Mouse (Mus musculus): ENCODE results near the gene Mxi1. TPM values are rescaled to one million over a fixed set of nuclear protein-coding genes. Genes with fewer than 3 reads are reported as not detected.

Mxi1 gene
- polyA plus RNA-seq, 1 experiment from 2014 or later = 59.6 TPM

- Histone ChIP-seq H3K4me2 (replicated peaks; ENCODE audit: low read depth, low read length) (no peak overlapping the region), H3K9me3 (ENCODE audit: control insufficient read depth, low read length) (no peaks in the 10 kb centered on the region), H3K4me3 (ENCODE audit: low read depth, low read length) (no peak overlapping the region), H3K9ac (ENCODE audit: low read depth, low read length) (no peak overlapping the region), H3K4me1 (replicated peaks; ENCODE audit: control insufficient read depth, insufficient read depth, low read length) (peaks cover 5% of the 10 kb centered on the region; the same call in 1 of the 2 replicates), H3K36me3 (ENCODE audit: control insufficient read depth, insufficient read depth, low read length) (no peaks in the 10 kb centered on the region), H3K27ac (ENCODE audit: low read depth, low read length) (peak overlapping the region; percentile 45; the same call in 1 of the 2 replicates), H3K27me3 (ENCODE audit: control insufficient read depth, insufficient read depth, low read length) (no peaks in the 10 kb centered on the region)
- DNase-seq (ENCODE audit: low spot score) (peak; percentile 41), ATAC-seq (ENCODE audit: low FRiP score) (no peak)
- WGBS = 2% methylated on average over 6 of the region's 6 CpGs
Observed at GRCm38 (mm10) chr19:53412149-53412848, 102.0 kb downstream of the Mxi1 start.

GRCm38 (mm10) chr19:53413617-53414380 lies 103.5 kb downstream of the Mxi1 start:
- Histone ChIP-seq H3K9ac (ENCODE audit: low read depth, low read length) (no peak overlapping the region), H3K4me1 (replicated peaks; ENCODE audit: control insufficient read depth, insufficient read depth, low read length) (peaks cover 5% of the 10 kb centered on the region; the same call in 1 of the 2 replicates), H3K36me3 (ENCODE audit: control insufficient read depth, insufficient read depth, low read length) (no peaks in the 10 kb centered on the region), H3K4me3 (ENCODE audit: low read depth, low read length) (no peak overlapping the region), H3K27ac (ENCODE audit: low read depth, low read length) (no peak overlapping the region), H3K27me3 (ENCODE audit: control insufficient read depth, insufficient read depth, low read length) (no peaks in the 10 kb centered on the region), H3K4me2 (replicated peaks; ENCODE audit: low read depth, low read length) (no peak overlapping the region), H3K9me3 (ENCODE audit: control insufficient read depth, low read length) (no peaks in the 10 kb centered on the region)
- ATAC-seq (ENCODE audit: low FRiP score) = no peak
- DNase-seq (ENCODE audit: low spot score) = no peak
- WGBS = 84% methylated on average over 15 of the region's 15 CpGs

- Histone ChIP-seq H3K4me3 (ENCODE audit: low read depth, low read length) (no peak overlapping the region), H3K36me3 (ENCODE audit: control insufficient read depth, insufficient read depth, low read length) (no peaks in the 10 kb centered on the region), H3K27me3 (ENCODE audit: control insufficient read depth, insufficient read depth, low read length) (no peaks in the 10 kb centered on the region), H3K4me1 (replicated peaks; ENCODE audit: control insufficient read depth, insufficient read depth, low read length) (peaks cover 5% of the 10 kb centered on the region; the same call in 1 of the 2 replicates), H3K9ac (ENCODE audit: low read depth, low read length) (no peak overlapping the region), H3K27ac (ENCODE audit: low read depth, low read length) (no peak overlapping the region), H3K9me3 (ENCODE audit: control insufficient read depth, low read length) (no peaks in the 10 kb centered on the region), H3K4me2 (replicated peaks; ENCODE audit: low read depth, low read length) (no peak overlapping the region)
- no peak for ATAC-seq (ENCODE audit: low FRiP score)
- DNase-seq (ENCODE audit: low spot score) = no peak
- WGBS = 90% methylated on average over 11 of the region's 11 CpGs
Observed at GRCm38 (mm10) chr19:53414650-53415049, 104.3 kb downstream of the Mxi1 start.

- ATAC-seq (ENCODE audit: low FRiP score) = no peak
- WGBS = 80% methylated on average over 17 of the region's 17 CpGs
Observed at GRCm38 (mm10) chr19:53415198-53415597, 104.9 kb downstream of the Mxi1 start.

GRCm38 (mm10) chr19:53419834-53420233 lies 109.5 kb downstream of the Mxi1 start:
- DNase-seq (ENCODE audit: low spot score) (peak; percentile 80), ATAC-seq (ENCODE audit: low FRiP score) (no peak)
- no peak overlapping the region for H3K9ac ChIP-seq (ENCODE audit: low read depth, low read length)
- H3K27ac ChIP-seq (ENCODE audit: low read depth, low read length) = no peak overlapping the region
- H3K4me3 ChIP-seq (ENCODE audit: low read depth, low read length) = no peak overlapping the region
- no peak overlapping the region for H3K4me2 ChIP-seq (replicated peaks; ENCODE audit: low read depth, low read length)
- no peaks in the 10 kb centered on the region for H3K36me3 ChIP-seq (ENCODE audit: control insufficient read depth, insufficient read depth, low read length)
- no peaks in the 10 kb centered on the region for H3K9me3 ChIP-seq (ENCODE audit: control insufficient read depth, low read length)
- H3K27me3 ChIP-seq (ENCODE audit: control insufficient read depth, insufficient read depth, low read length) = peaks cover 3% of the 10 kb centered on the region; the same call in 1 of the 2 replicates
- WGBS = 52% methylated on average over 5 of the region's 5 CpGs
- H3K4me1 ChIP-seq (replicated peaks; ENCODE audit: control insufficient read depth, insufficient read depth, low read length) = no peaks in the 10 kb centered on the region

More at GRCm38 (mm10) chr19:53415198-53415597, 104.9 kb downstream of the Mxi1 start:
- no peak overlapping the region for H3K4me2 ChIP-seq (replicated peaks; ENCODE audit: low read depth, low read length)
- no peak overlapping the region for H3K27ac ChIP-seq (ENCODE audit: low read depth, low read length)
- H3K27me3 ChIP-seq (ENCODE audit: control insufficient read depth, insufficient read depth, low read length) = no peaks in the 10 kb centered on the region
- peaks cover 5% of the 10 kb centered on the region; the same call in 1 of the 2 replicates for H3K4me1 ChIP-seq (replicated peaks; ENCODE audit: control insufficient read depth, insufficient read depth, low read length)
- no peak overlapping the region for H3K4me3 ChIP-seq (ENCODE audit: low read depth, low read length)
- H3K9ac ChIP-seq (ENCODE audit: low read depth, low read length) = no peak overlapping the region
- H3K36me3 ChIP-seq (ENCODE audit: control insufficient read depth, insufficient read depth, low read length) = no peaks in the 10 kb centered on the region
- no peak for DNase-seq (ENCODE audit: low spot score)
- no peaks in the 10 kb centered on the region for H3K9me3 ChIP-seq (ENCODE audit: control insufficient read depth, low read length)

- peak overlapping the region; percentile 58 for H3K4me2 ChIP-seq (replicated peaks; ENCODE audit: low read depth, low read length)
- H3K9ac ChIP-seq (ENCODE audit: low read depth, low read length) = peak overlapping the region; percentile 38; the same call in 1 of the 2 replicates
- DNase-seq (ENCODE audit: low spot score) (peak; percentile 81), ATAC-seq (ENCODE audit: low FRiP score) (peak; percentile 95)
- no peaks in the 10 kb centered on the region for H3K4me1 ChIP-seq (replicated peaks; ENCODE audit: control insufficient read depth, insufficient read depth, low read length)
- H3K9me3 ChIP-seq (ENCODE audit: control insufficient read depth, low read length) = no peaks in the 10 kb centered on the region
- H3K27me3 ChIP-seq (ENCODE audit: control insufficient read depth, insufficient read depth, low read length) = peaks cover 3% of the 10 kb centered on the region; the same call in 1 of the 2 replicates
- WGBS = 1% methylated on average over 19 of the region's 19 CpGs
- H3K36me3 ChIP-seq (ENCODE audit: control insufficient read depth, insufficient read depth, low read length) = no peaks in the 10 kb centered on the region
- 0 out of 2 replicates have a peak overlapping the region, but pooled peaks have one; percentile 12 for H3K27ac ChIP-seq (ENCODE audit: low read depth, low read length)
- peak overlapping the region; percentile 29 for H3K4me3 ChIP-seq (ENCODE audit: low read depth, low read length)
Observed at GRCm38 (mm10) chr19:53420924-53421582, 110.7 kb downstream of the Mxi1 start.

- no peak overlapping the region for H3K27ac ChIP-seq (ENCODE audit: low read depth, low read length)
- no peaks in the 10 kb centered on the region for H3K9me3 ChIP-seq (ENCODE audit: control insufficient read depth, low read length)
- WGBS = 0% methylated on average over 6 of the region's 6 CpGs
- H3K36me3 ChIP-seq (ENCODE audit: control insufficient read depth, insufficient read depth, low read length) = no peaks in the 10 kb centered on the region
- peak; percentile 61 for ATAC-seq (ENCODE audit: low FRiP score)
- peak overlapping the region; percentile 58 for H3K4me2 ChIP-seq (replicated peaks; ENCODE audit: low read depth, low read length)
- H3K9ac ChIP-seq (ENCODE audit: low read depth, low read length) = no peak overlapping the region
- no peaks in the 10 kb centered on the region for H3K4me1 ChIP-seq (replicated peaks; ENCODE audit: control insufficient read depth, insufficient read depth, low read length)
- H3K4me3 ChIP-seq (ENCODE audit: low read depth, low read length) = peak overlapping the region; percentile 8; the same call in 1 of the 2 replicates
- H3K27me3 ChIP-seq (ENCODE audit: control insufficient read depth, insufficient read depth, low read length) = peaks cover 3% of the 10 kb centered on the region; the same call in 1 of the 2 replicates
- DNase-seq (ENCODE audit: low spot score) = no peak
Observed at GRCm38 (mm10) chr19:53421583-53422188, 111.4 kb downstream of the Mxi1 start.

All from hindbrain, embryonic 11.5 days (tissue).